Mouse (Mus musculus) forebrain, postnatal 0 days (tissue): ENCODE data around the gene Abl1. TPM values are rescaled to one million over a fixed set of nuclear protein-coding genes. Genes with fewer than 3 reads are reported as not detected.
A peak's percentile ranks its signal among the peaks of the same experiment; 100 is the strongest.

Experiments used
- ATAC-seq: fragments of 200-750 bp; cut with Nextera tagmentation; 2 replicates; pipeline ENCODE4 v1.8.0; 2017; ENCODE audit warnings: mild to moderate bottlenecking, moderate library complexity
- DNase-seq: peaks from one replicate; pipeline ENCODE4 v3.0.0-alpha.2; 2015
- H3K27ac ChIP-seq: fragments of 300-500 bp; sonication (generic); 2 replicates; pipeline ENCODE4 v1.5.1; 2014; ENCODE audit warnings: low read depth, mild to moderate bottlenecking, antibody characterized with exemption, low read length, moderate library complexity, mixed read lengths
- H3K27me3 ChIP-seq: fragments of 300-500 bp; sonication (generic); 2 replicates; pipeline ENCODE4 v1.6.1; 2014; ENCODE audit warnings: mild to moderate bottlenecking, low read length, mixed read lengths; ENCODE audit not compliant: insufficient read depth
- H3K36me3 ChIP-seq: fragments of 300-500 bp; sonication (generic); 2 replicates; pipeline ENCODE4 v1.6.1; 2014; ENCODE audit warnings: mild to moderate bottlenecking, moderate library complexity; ENCODE audit not compliant: insufficient read depth
- H3K4me1 ChIP-seq: fragments of 300-500 bp; sonication (generic); 2 replicates; pipeline ENCODE4 v1.6.1; 2014; ENCODE audit warnings: antibody characterized with exemption; ENCODE audit not compliant: insufficient read depth
- H3K4me2 ChIP-seq: fragments of 300-500 bp; sonication (generic); 2 replicates; pipeline ENCODE4 v1.6.1; 2014; ENCODE audit warnings: low read depth, mild to moderate bottlenecking, moderate library complexity
- H3K4me3 ChIP-seq: fragments of 300-500 bp; sonication (generic); 2 replicates; pipeline ENCODE4 v1.5.1; 2014; ENCODE audit warnings: low read depth, low read length, mixed read lengths
- H3K9ac ChIP-seq: fragments of 300-500 bp; sonication (generic); 2 replicates; pipeline ENCODE4 v1.6.1; 2014; ENCODE audit warnings: mild to moderate bottlenecking
- H3K9me3 ChIP-seq: fragments of 300-500 bp; sonication (generic); 2 replicates; pipeline ENCODE4 v1.6.1; 2016; ENCODE audit warnings: low read length
- CTCF ChIP-seq: sonication (generic); IDR thresholded peaks from 2 replicates; pipeline ENCODE4 v1.5.1; 2016; ENCODE audit warnings: antibody characterized with exemption, control low read depth, low read depth
- WGBS: fragments of 180-500 bp; shearing (Covaris S2); extraction: QIAGEN DNeasy Blood & Tissue Kit; methylation state at CpG from one replicate; pipeline ENCODE4 v1.1.7; 2014; 5-methylcytosine and 5-hydroxymethylcytosine counted together
- polyA plus RNA-seq: library from polyadenylated mRNA; unstranded; fragments of >200 nt; fragmentation: Nextera tagmentation; extraction: Ambion mirVana; gene quantifications from 2 replicates; pipeline ENCODE4 v1.2.1, GENCODE M21; 2015
- total RNA-seq: library from RNA; depleted of rRNA; stranded (reverse); fragments of >200 nt; gene quantifications from 2 replicates; pipeline ENCODE4 v1.2.3, GENCODE M21; 2014

Abl1 gene
- total and polyA plus RNA-seq, 2 experiments from 2014 or later, result 12.4 to 54.0 TPM

DNA sequence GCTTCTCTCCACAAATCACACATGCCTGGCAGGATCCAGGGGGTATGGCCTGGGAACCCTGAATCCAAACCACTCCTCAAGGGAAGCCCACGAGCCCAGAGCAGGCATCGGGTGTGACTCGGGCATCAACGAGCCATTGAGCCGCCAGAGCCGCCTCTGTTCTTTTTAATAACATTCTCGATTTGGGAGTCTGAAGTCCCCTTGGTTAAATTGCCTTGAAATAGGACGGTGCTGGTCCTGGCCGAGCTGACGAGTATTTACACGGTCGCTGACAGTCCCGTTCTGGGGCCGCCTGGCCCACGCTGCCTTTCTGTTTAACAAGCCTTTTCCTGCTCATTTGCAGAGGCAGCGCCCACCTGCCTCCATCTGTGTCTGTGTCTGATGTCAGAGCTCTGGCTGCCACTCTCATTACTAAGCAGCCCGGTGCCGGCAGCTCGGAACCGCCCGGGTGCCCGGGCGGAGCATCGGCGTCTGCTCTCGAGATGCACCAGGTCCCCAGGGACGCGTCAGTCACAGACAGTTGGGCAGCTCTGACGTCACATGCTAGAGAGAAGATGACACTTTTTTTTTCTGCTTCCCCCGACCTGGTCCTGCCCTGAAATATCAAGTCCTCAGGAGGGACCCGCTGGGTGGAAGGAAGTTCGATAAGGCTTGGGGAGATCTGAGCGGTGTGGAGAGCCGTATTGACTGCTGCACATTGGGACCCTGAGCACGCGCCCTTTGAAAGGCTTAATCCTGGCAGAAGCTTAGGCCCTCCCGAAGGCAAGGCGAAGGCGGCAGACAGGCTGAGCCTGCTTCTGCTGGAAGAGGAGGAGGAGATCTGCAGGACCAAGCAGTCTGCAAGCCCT lies 134.6 kb downstream of the Abl1 start:
- ATAC-seq, result peak; percentile 72
- Histone ChIP-seq H3K4me1 (peaks cover 21% of the 10 kb centered on the region), H3K9ac (peak overlapping the region; percentile 26; the same call in 1 of the 2 replicates), H3K27ac (0 out of 2 replicates have a peak overlapping the region, but pooled peaks have one; percentile 21), H3K4me2 (peak overlapping the region; percentile 43), H3K36me3 (no peaks in the 10 kb centered on the region), H3K27me3 (no peaks in the 10 kb centered on the region), H3K4me3 (peak overlapping the region; percentile 22), H3K9me3 (no peaks in the 10 kb centered on the region)
- TF ChIP-seq CTCF, result no peak
- WGBS, result 6% methylated on average over 39 of the region's 39 CpGs
- peak; percentile 72 for DNase-seq

GRCm38 (mm10) chr2:31823933-31824730 lies 136.0 kb downstream of the Abl1 start:
- DNase-seq, result peak; percentile 57
- Histone ChIP-seq H3K4me3 (no peak overlapping the region), H3K9ac (no peak overlapping the region), H3K27ac (no peak overlapping the region), H3K9me3 (no peaks in the 10 kb centered on the region), H3K36me3 (no peaks in the 10 kb centered on the region), H3K4me2 (no peak overlapping the region), H3K27me3 (no peaks in the 10 kb centered on the region), H3K4me1 (peaks cover 21% of the 10 kb centered on the region)
- TF ChIP-seq CTCF, result peak; percentile 61
- ATAC-seq, result no peak
- WGBS, result 61% methylated on average over 12 of the region's 15 CpGs

DNA sequence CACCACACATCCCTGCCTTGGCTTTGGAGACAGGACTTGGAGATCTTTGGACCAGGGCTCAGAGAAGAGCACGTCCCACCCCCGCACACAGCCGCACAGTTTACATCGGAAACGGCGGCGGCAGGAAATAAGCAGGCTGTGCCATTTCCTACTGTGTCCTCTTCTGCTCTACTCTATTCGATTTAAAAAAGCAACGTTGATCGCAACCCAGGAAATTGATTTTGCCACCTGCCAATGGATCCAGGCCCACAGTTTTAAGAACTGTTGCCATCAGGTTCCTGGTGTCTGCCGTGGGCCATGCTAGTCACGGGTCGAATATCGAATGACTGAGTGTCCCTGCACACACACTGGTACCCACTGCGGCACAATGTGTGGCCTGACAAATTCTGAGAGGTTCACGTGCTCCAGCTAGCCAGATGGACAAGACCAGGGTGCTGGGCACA lies 137.3 kb downstream of the Abl1 start:
- Histone ChIP-seq H3K9ac (no peak overlapping the region; the same call in 1 of the 2 replicates), H3K4me2 (no peak overlapping the region), H3K27me3 (no peaks in the 10 kb centered on the region), H3K36me3 (no peaks in the 10 kb centered on the region), H3K9me3 (no peaks in the 10 kb centered on the region), H3K27ac (no peak overlapping the region), H3K4me3 (no peak overlapping the region), H3K4me1 (peaks cover 21% of the 10 kb centered on the region)
- DNase-seq, result no peak
- ATAC-seq, result no peak
- no peak for TF ChIP-seq CTCF
- WGBS, result 57% methylated on average over 16 of the region's 16 CpGs

- DNase-seq (no peak), ATAC-seq (no peak)
- H3K4me1 ChIP-seq, result peaks cover 21% of the 10 kb centered on the region
- no peak overlapping the region for H3K27ac ChIP-seq
- H3K9me3 ChIP-seq, result no peaks in the 10 kb centered on the region
- H3K4me3 ChIP-seq, result no peak overlapping the region
- 73% methylated on average over 14 of the region's 14 CpGs for WGBS
- TF ChIP-seq CTCF, result no peak
- H3K27me3 ChIP-seq, result no peaks in the 10 kb centered on the region
- H3K9ac ChIP-seq, result no peak overlapping the region
- no peak overlapping the region for H3K4me2 ChIP-seq
- H3K36me3 ChIP-seq, result no peaks in the 10 kb centered on the region
These were observed 138.2 kb downstream of the Abl1 start for GRCm38 (mm10) chr2:31826094-31827085.

- WGBS, result 9% methylated on average over 7 of the region's 7 CpGs
- Histone ChIP-seq H3K9me3 (no peaks in the 10 kb centered on the region), H3K27ac (no peak overlapping the region), H3K4me2 (0 out of 2 replicates have a peak overlapping the region, but pooled peaks have one; percentile 13), H3K4me1 (peaks cover 15% of the 10 kb centered on the region), H3K9ac (no peak overlapping the region), H3K36me3 (no peaks in the 10 kb centered on the region), H3K4me3 (no peak overlapping the region), H3K27me3 (no peaks in the 10 kb centered on the region)
- DNase-seq (peak; percentile 91), ATAC-seq (peak; percentile 65)
- TF ChIP-seq CTCF, result no peak
These were observed 139.7 kb downstream of the Abl1 start for GRCm38 (mm10) chr2:31827877-31828276.

DNA sequence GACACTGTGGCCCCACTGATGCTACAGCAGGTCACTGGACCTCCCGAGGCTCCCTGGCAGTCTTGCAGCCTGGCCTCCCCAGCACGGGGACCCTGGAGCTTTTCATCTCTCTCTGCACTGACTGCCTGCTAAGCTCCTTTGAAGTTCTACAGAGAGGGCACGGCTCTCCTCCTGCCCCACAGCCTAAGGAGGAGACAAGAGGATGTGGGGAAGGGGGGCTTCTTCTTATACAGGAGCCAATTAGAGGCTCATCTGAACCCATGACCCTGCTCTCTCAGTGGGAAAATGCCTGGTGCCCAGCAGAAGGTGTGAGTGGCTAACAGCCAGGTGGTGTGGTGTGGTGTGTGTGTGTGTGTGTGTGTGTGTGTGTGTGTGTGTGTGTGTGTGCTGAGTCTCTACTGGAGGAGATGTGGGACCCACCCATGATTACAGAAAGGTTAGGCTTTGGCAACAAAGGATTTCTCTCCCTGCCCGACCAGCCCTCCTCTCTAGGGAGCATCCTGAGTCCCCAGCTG lies 140.2 kb downstream of the Abl1 start:
- 7% methylated on average over 4 of the region's 4 CpGs for WGBS
- TF ChIP-seq CTCF, result no peak
- 0 out of 2 replicates have a peak overlapping the region, but pooled peaks have one; percentile 13 for H3K4me2 ChIP-seq
- H3K27ac ChIP-seq, result no peak overlapping the region
- H3K9ac ChIP-seq, result no peak overlapping the region
- H3K4me3 ChIP-seq, result no peak overlapping the region
- ATAC-seq, result no peak
- no peak for DNase-seq
- H3K4me1 ChIP-seq, result peaks cover 10% of the 10 kb centered on the region; the same call in 1 of the 2 replicates
- H3K36me3 ChIP-seq, result no peaks in the 10 kb centered on the region
- no peaks in the 10 kb centered on the region for H3K9me3 ChIP-seq
- H3K27me3 ChIP-seq, result no peaks in the 10 kb centered on the region
